Mouse (Mus musculus) urinary bladder, adult 2 months (tissue): Measurements from ENCODE around the gene 4933407L21Rik. TPM values are rescaled to one million over a fixed set of nuclear protein-coding genes. Genes with fewer than 3 reads are reported as not detected.

Experiments used
- DNase-seq: peaks from one replicate; pipeline ENCODE4 v3.0.0; 2022; ENCODE audit warnings: low spot score
- polyA plus RNA-seq: library from polyadenylated mRNA; depleted of rRNA; stranded (reverse); fragments of >200 nt; gene quantifications from 2 replicates; pipeline ENCODE4 v1.2.3, GENCODE M21; 2012

4933407L21Rik gene
- polyA plus RNA-seq, 1 experiment = 0.08 TPM

- no peak for DNase-seq
Observed at GRCm38 (mm10) chr1:85916830-85917450, 11.3 kb upstream of the 4933407L21Rik start.

- DNase-seq = no peak
Observed at GRCm38 (mm10) chr1:85919621-85920020, 8.7 kb upstream of the 4933407L21Rik start.

GRCm38 (mm10) chr1:85921725-85922124, 6.6 kb upstream of the 4933407L21Rik start:
- no peak for DNase-seq

GRCm38 (mm10) chr1:85922127-85922864, 6.0 kb upstream of the 4933407L21Rik start:
- no peak for DNase-seq

GRCm38 (mm10) chr1:85922865-85923211, 5.4 kb upstream of the 4933407L21Rik start:
- no peak for DNase-seq

- no peak for DNase-seq
Observed at GRCm38 (mm10) chr1:85925183-85925582, 3.1 kb upstream of the 4933407L21Rik start.

- DNase-seq = no peak
Observed at GRCm38 (mm10) chr1:85928688-85929065, 394 bp downstream of the 4933407L21Rik start.

GRCm38 (mm10) chr1:85929406-85929805, 1.1 kb downstream of the 4933407L21Rik start:
- DNase-seq = no peak

GRCm38 (mm10) chr1:85931170-85931569, 2.9 kb downstream of the 4933407L21Rik start:
- DNase-seq = no peak

GRCm38 (mm10) chr1:85933226-85933625, 4.9 kb downstream of the 4933407L21Rik start:
- DNase-seq = no peak

- DNase-seq = no peak
Observed at GRCm38 (mm10) chr1:85933631-85934465, 5.6 kb downstream of the 4933407L21Rik start.

GRCm38 (mm10) chr1:85934560-85934959, 6.3 kb downstream of the 4933407L21Rik start:
- no peak for DNase-seq

GRCm38 (mm10) chr1:85935148-85935852, 7.0 kb downstream of the 4933407L21Rik start:
- no peak for DNase-seq

GRCm38 (mm10) chr1:85936265-85936664, 8.0 kb downstream of the 4933407L21Rik start:
- no peak for DNase-seq

GRCm38 (mm10) chr1:85937323-85937722, 9.0 kb downstream of the 4933407L21Rik start:
- DNase-seq = no peak

GRCm38 (mm10) chr1:85942318-85942717, 14.0 kb downstream of the 4933407L21Rik start:
- no peak for DNase-seq

- DNase-seq = no peak
Observed at GRCm38 (mm10) chr1:85949085-85949684, 20.9 kb downstream of the 4933407L21Rik start.

GRCm38 (mm10) chr1:85955150-85955549, 26.9 kb downstream of the 4933407L21Rik start:
- DNase-seq = no peak

- no peak for DNase-seq
Observed at GRCm38 (mm10) chr1:85957290-85957689, 29.0 kb downstream of the 4933407L21Rik start.

GRCm38 (mm10) chr1:85957942-85958619, 29.8 kb downstream of the 4933407L21Rik start:
- DNase-seq = no peak
